Mouse (Mus musculus) limb, embryonic 14.5 days (tissue): ENCODE measurements around the gene Tpk1. TPM values are rescaled to one million over a fixed set of nuclear protein-coding genes. Genes with fewer than 3 reads are reported as not detected.

Experiments used
- ATAC-seq: fragments of 200-750 bp; cut with Nextera tagmentation; 2 replicates; pipeline ENCODE4 v1.8.0; 2017; ENCODE audit warnings: low read depth, moderate number of reproducible peaks, moderate TSS enrichment; ENCODE audit not compliant: low FRiP score
- DNase-seq: peaks from one replicate; pipeline ENCODE4 v3.0.0-alpha.2; 2015; ENCODE audit warnings: low spot score
- H3K27ac ChIP-seq: fragments of 300-500 bp; sonication (generic); replicated peaks from 2 replicates; pipeline ENCODE4 v1.5.1; 2014; ENCODE audit warnings: low read depth, mild to moderate bottlenecking, low read length, moderate library complexity, mixed read lengths
- H3K27me3 ChIP-seq: fragments of 300-500 bp; sonication (generic); 2 replicates; pipeline ENCODE4 v1.6.1; 2014; ENCODE audit warnings: low read length, mixed read lengths; ENCODE audit not compliant: control insufficient read depth, insufficient read depth
- H3K36me3 ChIP-seq: fragments of 300-500 bp; sonication (generic); 2 replicates; pipeline ENCODE4 v1.6.1; 2014; ENCODE audit warnings: mild to moderate bottlenecking, low read length, moderate library complexity, mixed read lengths; ENCODE audit not compliant: control insufficient read depth, insufficient read depth
- H3K4me1 ChIP-seq: fragments of 300-500 bp; sonication (generic); 2 replicates; pipeline ENCODE4 v1.6.1; 2014; ENCODE audit warnings: antibody characterized with exemption, low read length, mixed read lengths; ENCODE audit not compliant: control insufficient read depth, insufficient read depth
- H3K4me2 ChIP-seq: fragments of 300-500 bp; sonication (generic); replicated peaks from 2 replicates; pipeline ENCODE4 v1.6.1; 2014; ENCODE audit warnings: low read depth, mild to moderate bottlenecking, low read length, moderate library complexity; ENCODE audit not compliant: severe bottlenecking
- H3K4me3 ChIP-seq: fragments of 300-500 bp; sonication (generic); replicated peaks from 2 replicates; pipeline ENCODE4 v1.5.1; 2014; ENCODE audit warnings: low read length
- H3K9ac ChIP-seq: fragments of 300-500 bp; sonication (generic); 2 replicates; pipeline ENCODE4 v1.6.1; 2014; ENCODE audit warnings: mild to moderate bottlenecking, low read depth, low read length, moderate library complexity; ENCODE audit not compliant: severe bottlenecking
- H3K9me3 ChIP-seq: fragments of 300-500 bp; sonication (generic); 2 replicates; pipeline ENCODE4 v1.6.1; 2016; ENCODE audit warnings: low read length; ENCODE audit not compliant: control insufficient read depth
- POLR2A ChIP-seq: fragments of 200-500 bp; IDR thresholded peaks from 2 replicates; pipeline ENCODE4 v1.8.0; 2012; ENCODE audit warnings: inconsistent platforms, mild to moderate bottlenecking, moderate library complexity, borderline replicate concordance; ENCODE audit not compliant: insufficient read depth, insufficient read length; ENCODE audit errors: extremely low read depth
- WGBS: fragments of 180-500 bp; shearing (Covaris S2); extraction: QIAGEN DNeasy Blood & Tissue Kit; methylation state at CpG from one replicate; pipeline ENCODE4 v1.1.7; 2014; 5-methylcytosine and 5-hydroxymethylcytosine counted together
- polyA plus RNA-seq, 2 experiments: library from polyadenylated mRNA; depleted of rRNA in 1 of 2; stranded (reverse) in 1 of 2; unstranded in 1 of 2; fragments of >200 nt; fragmentation: Nextera tagmentation in 1 of 2; extraction: Ambion mirVana in 1 of 2; gene quantifications; 2 replicates each; pipeline versions ENCODE4 v1.2.1 to v1.2.3; 2012 to 2014

Gene Tpk1
- polyA plus RNA-seq, 2 experiments: 6.8 to 9.1 TPM

DNA sequence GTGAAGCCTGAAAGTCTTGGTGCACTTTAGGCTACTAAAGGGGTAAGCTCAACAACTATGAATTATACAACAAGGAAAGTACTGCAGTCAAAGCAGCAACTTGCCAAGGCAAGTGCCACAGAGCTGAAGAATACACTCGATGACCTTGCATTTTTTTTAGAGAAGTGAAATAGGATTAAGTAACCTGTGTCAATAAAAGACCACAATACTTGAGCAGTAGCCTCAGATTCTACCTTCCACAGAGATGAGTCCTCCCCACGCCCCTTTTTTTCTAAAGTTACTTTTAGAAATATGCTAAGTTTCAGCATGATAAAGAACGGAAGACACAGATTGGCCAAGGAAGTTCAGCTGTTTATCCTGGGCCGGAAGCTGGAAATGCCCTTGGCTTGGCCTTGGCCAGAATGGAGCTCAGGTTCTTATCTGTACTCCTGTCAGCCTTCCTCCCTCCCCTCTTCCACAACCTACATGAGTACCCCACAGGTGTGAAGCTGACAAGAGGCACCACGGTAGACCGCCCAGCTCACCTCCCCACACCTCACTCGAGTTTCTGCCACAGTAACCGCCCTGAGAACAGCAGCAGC lies 11.1 kb downstream of the Tpk1 start:
- 86% methylated on average over 8 of the region's 8 CpGs for WGBS
- Histone ChIP-seq H3K9me3 (no peaks in the 10 kb centered on the region), H3K4me3 (no peak overlapping the region), H3K9ac (no peak overlapping the region), H3K36me3 (no peaks in the 10 kb centered on the region), H3K27me3 (no peaks in the 10 kb centered on the region), H3K4me1 (no peaks in the 10 kb centered on the region), H3K4me2 (no peak overlapping the region), H3K27ac (no peak overlapping the region)
- TF ChIP-seq POLR2A: no peak
- ATAC-seq (no peak), DNase-seq (no peak)

DNA sequence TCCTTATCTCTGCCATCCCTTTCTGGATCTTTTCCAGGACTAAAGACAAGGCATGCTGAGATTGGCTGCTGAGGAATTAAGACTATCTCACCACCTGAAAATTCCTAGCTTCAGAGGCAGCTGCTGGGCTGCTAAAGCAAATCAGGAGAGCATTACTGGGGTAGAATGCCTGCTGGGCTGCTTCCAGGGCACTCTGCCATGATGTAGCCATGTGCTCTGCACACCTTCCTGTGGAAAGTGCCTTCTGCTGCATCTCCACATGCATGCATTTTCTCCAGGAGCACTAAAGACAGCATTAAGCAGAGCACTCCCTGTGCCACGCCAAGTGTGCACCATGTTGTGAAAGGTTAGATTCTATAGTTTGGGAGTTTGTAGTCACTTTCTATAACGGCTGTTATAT lies 16.6 kb downstream of the Tpk1 start:
- WGBS: 82% methylated on average over 2 of the region's 2 CpGs

DNA sequence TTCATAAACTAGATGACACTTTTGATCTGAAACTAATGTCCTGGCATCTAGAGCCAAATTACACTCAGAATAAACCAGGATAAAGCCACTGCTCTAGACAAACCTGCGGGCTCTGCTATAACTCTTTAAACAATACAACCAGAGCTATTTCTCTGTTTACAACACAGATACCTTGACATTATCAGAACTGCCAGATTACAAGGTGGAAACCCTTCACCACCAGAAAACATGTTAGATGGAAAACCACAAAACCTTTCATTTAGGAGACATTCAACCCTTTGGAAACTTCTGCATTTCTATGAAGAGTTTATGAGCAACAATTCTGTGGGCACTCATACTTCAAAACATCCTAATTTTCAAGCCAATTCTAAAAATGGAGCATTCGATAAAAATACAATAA lies 20.4 kb downstream of the Tpk1 start:
- H3K9me3 ChIP-seq: no peaks in the 10 kb centered on the region
- H3K36me3 ChIP-seq: no peaks in the 10 kb centered on the region
- no peak overlapping the region for H3K4me2 ChIP-seq
- H3K4me3 ChIP-seq: no peak overlapping the region
- no peaks in the 10 kb centered on the region for H3K27me3 ChIP-seq
- no peak overlapping the region for H3K27ac ChIP-seq
- peaks cover 4% of the 10 kb centered on the region; the same call in 1 of the 2 replicates for H3K4me1 ChIP-seq
- no peak overlapping the region for H3K9ac ChIP-seq
- no peak for DNase-seq
- WGBS: 90% methylated on average over 2 of the region's 2 CpGs
- no peak for TF ChIP-seq POLR2A
- ATAC-seq: no peak

More for the DNA sequence above, 16.6 kb downstream of the Tpk1 start:
- Histone ChIP-seq H3K27me3 (no peaks in the 10 kb centered on the region), H3K9ac (no peak overlapping the region), H3K4me1 (peaks cover 4% of the 10 kb centered on the region; the same call in 1 of the 2 replicates), H3K4me2 (no peak overlapping the region), H3K36me3 (no peaks in the 10 kb centered on the region), H3K9me3 (no peaks in the 10 kb centered on the region), H3K27ac (no peak overlapping the region), H3K4me3 (no peak overlapping the region)
- ATAC-seq: no peak
- peak; percentile 30 for DNase-seq
- no peak for TF ChIP-seq POLR2A

DNA sequence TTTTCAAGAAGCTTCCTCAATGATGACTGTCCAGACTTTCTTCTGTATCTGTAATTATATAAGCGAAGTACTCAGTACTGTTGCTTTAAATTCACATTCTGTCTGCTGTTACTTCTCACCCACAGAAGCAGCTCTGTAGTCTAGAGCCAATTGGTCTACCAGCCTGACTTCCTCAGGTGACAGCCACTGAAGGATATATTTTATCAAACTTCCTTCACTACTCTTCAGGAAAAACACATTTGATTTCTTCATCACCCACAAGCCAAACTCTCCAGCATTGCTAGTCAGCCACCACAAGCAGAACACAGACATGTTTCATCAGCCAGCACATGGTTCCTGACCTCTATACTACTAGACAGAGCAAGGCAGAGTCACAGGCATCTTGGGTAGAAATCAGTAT lies 21.0 kb downstream of the Tpk1 start:
- H3K27me3 ChIP-seq: no peaks in the 10 kb centered on the region
- no peak overlapping the region for H3K27ac ChIP-seq
- no peak for TF ChIP-seq POLR2A
- no peak overlapping the region for H3K4me3 ChIP-seq
- 88% methylated on average over 1 of the region's 1 CpGs for WGBS
- H3K36me3 ChIP-seq: no peaks in the 10 kb centered on the region
- peaks cover 4% of the 10 kb centered on the region; the same call in 1 of the 2 replicates for H3K4me1 ChIP-seq
- H3K9ac ChIP-seq: no peak overlapping the region
- ATAC-seq: no peak
- H3K9me3 ChIP-seq: no peaks in the 10 kb centered on the region
- DNase-seq: no peak
- H3K4me2 ChIP-seq: no peak overlapping the region

DNA sequence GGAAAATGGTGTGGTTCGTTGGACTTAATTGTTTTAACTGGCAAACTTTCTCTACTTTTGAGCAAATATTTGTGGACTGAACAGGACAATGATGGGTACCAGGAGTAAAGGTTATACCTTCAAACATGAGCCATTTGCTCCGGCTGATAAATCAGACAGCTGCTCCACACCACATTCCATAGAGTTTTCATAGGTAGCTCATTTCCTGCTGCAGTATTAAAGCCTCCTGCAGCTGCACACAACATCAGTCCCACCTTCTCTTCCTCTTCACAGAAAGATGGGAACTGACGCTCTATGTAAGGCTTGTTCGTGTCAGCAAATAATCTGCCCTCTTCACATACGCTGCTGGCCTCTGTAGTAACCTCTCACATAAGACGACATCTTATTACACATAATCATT lies 22.4 kb downstream of the Tpk1 start:
- TF ChIP-seq POLR2A: no peak
- DNase-seq (no peak), ATAC-seq (no peak)
- Histone ChIP-seq H3K4me1 (no peaks in the 10 kb centered on the region), H3K27me3 (no peaks in the 10 kb centered on the region), H3K27ac (no peak overlapping the region), H3K4me2 (no peak overlapping the region), H3K9me3 (no peaks in the 10 kb centered on the region), H3K9ac (no peak overlapping the region), H3K36me3 (no peaks in the 10 kb centered on the region), H3K4me3 (no peak overlapping the region)
- 67% methylated on average over 6 of the region's 6 CpGs for WGBS
